Mouse (Mus musculus) liver, embryonic 15.5 days (tissue): ENCODE measurements around the gene Acot7. TPM values are rescaled to one million over a fixed set of nuclear protein-coding genes. Genes with fewer than 3 reads are reported as not detected.

Experiments used
- ATAC-seq: fragments of 200-750 bp; cut with Nextera tagmentation; 2 replicates; pipeline ENCODE4 v1.8.0; 2017; ENCODE audit warnings: moderate number of reproducible peaks, mild to moderate bottlenecking, moderate library complexity; ENCODE audit not compliant: insufficient read depth
- H3K27ac ChIP-seq: fragments of 300-500 bp; sonication (generic); replicated peaks from 2 replicates; pipeline ENCODE4 v1.5.1; 2015; ENCODE audit warnings: mild to moderate bottlenecking, inconsistent platforms
- H3K27me3 ChIP-seq: fragments of 300-500 bp; sonication (generic); 2 replicates; pipeline ENCODE4 v1.6.1; 2015; ENCODE audit warnings: mild to moderate bottlenecking, inconsistent platforms
- H3K36me3 ChIP-seq: fragments of 300-500 bp; sonication (generic); replicated peaks from 2 replicates; pipeline ENCODE4 v1.6.1; 2015; ENCODE audit warnings: moderate library complexity, mild to moderate bottlenecking, inconsistent platforms
- H3K4me1 ChIP-seq: fragments of 300-500 bp; sonication (generic); replicated peaks from 2 replicates; pipeline ENCODE4 v1.6.1; 2015; ENCODE audit warnings: inconsistent platforms
- H3K4me2 ChIP-seq: fragments of 300-500 bp; sonication (generic); 2 replicates; pipeline ENCODE4 v1.6.1; 2015; ENCODE audit warnings: moderate library complexity, mild to moderate bottlenecking, inconsistent platforms
- H3K4me3 ChIP-seq: fragments of 300-500 bp; sonication (generic); replicated peaks from 2 replicates; pipeline ENCODE4 v1.5.1; 2015; ENCODE audit warnings: mild to moderate bottlenecking, inconsistent platforms
- H3K9ac ChIP-seq: fragments of 300-500 bp; sonication (generic); 2 replicates; pipeline ENCODE4 v1.6.1; 2015; ENCODE audit warnings: moderate library complexity, mild to moderate bottlenecking, inconsistent platforms
- H3K9me3 ChIP-seq: fragments of 300-500 bp; sonication (generic); replicated peaks from 2 replicates; pipeline ENCODE4 v1.6.1; 2016; ENCODE audit warnings: inconsistent platforms
- WGBS: fragments of 180-500 bp; shearing (Covaris S2); methylation state at CpG from one replicate; pipeline ENCODE4 v1.1.7; 2015; ENCODE audit warnings: mixed read lengths; ENCODE audit not compliant: insufficient replicate concordance; 5-methylcytosine and 5-hydroxymethylcytosine counted together
- polyA plus RNA-seq: library from polyadenylated mRNA; unstranded; fragments of >200 nt; fragmentation: Nextera tagmentation; extraction: Ambion mirVana; gene quantifications from 2 replicates; pipeline ENCODE4 v1.2.1, GENCODE M21; 2015

The Acot7 gene
- polyA plus RNA-seq, 1 experiment from 2014 or later, result 14.0 TPM

DNA sequence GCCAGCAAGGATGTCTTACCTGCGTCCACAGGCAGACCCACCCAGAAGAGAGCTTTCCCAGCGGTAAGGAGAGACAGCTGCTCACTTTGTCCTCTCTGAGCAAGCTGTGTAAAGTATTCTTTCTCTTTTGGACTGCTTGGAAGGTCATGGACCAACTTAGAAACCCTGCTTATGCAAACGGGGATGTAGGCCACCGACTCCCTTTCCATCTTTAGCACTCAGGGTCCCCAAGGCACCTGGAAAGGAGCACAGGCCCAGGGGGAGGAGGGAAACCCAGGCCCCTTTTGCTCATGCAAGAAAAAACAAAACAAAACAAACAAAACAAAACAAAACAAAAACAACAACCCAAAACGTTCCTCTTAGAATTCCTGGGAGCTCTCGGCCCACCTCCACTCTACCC, 113.6 kb downstream of the Acot7 start, which contains the start of gene Hes3:
TSS of gene Hes3 (minus strand) at position 101 of the 400 bp plus-strand sequence.
- no peaks in the 10 kb centered on the region for H3K36me3 ChIP-seq
- H3K9ac ChIP-seq, result no peak within 1 kb of the TSS
- no peak within 1 kb of the TSS for H3K27ac ChIP-seq
- H3K27me3 ChIP-seq, result peaks cover 75% of the 10 kb centered on the region
- ATAC-seq, result no peak
- no peak within 1 kb of the TSS for H3K4me2 ChIP-seq
- no peaks in the 10 kb centered on the region for H3K9me3 ChIP-seq
- H3K4me3 ChIP-seq, result no peak within 1 kb of the TSS
- WGBS, result 32% methylated on average over 6 of the region's 6 CpGs
- peaks cover 14% of the 10 kb centered on the region for H3K4me1 ChIP-seq

GRCm38 (mm10) chr4:152292102-152292765, 114.3 kb downstream of the Acot7 start:
- Histone ChIP-seq H3K9me3 (no peaks in the 10 kb centered on the region), H3K4me2 (no peak overlapping the region), H3K27ac (no peak overlapping the region), H3K27me3 (peaks cover 68% of the 10 kb centered on the region), H3K36me3 (no peaks in the 10 kb centered on the region), H3K4me1 (peaks cover 14% of the 10 kb centered on the region), H3K9ac (no peak overlapping the region), H3K4me3 (no peak overlapping the region)
- ATAC-seq, result no peak
- WGBS, result 38% methylated on average over 12 of the region's 12 CpGs

DNA sequence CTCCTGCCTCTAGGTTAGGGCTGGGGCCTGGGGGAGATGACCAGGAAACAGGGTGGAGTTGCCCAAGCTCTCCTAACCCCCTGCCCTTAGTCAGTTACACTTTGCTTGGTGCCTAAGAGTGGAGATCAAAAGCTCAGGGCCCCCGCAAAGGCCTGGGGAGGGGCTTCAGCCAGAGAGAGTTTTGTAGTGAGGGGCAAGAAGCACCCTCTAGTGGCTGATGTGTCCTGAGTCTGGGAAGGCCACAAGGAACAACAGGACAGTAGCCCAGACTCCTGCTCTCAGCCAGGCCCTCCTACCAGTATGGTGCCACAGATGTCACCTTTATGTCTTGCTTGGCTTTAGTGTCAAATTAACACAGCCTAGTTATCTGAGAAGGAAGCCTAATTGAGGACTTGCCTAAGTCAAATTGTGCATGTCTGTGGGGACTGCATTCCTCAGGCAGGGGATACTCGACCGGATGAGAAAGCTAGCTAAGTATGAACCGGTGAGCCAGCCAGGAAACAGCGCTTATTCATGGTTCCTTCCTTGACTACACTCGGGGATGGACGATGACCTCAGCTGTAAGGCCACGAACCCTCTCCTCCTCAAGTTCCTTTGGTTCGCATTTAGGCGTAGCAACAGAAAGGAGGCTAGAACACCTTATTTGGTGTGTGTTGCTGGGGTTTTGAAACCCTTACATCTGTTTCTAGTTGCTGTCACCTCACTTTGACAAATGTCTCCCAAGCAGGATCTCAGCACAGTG, 116.4 kb downstream of the Acot7 start:
- no peak for ATAC-seq
- H3K27me3 ChIP-seq, result peaks cover 53% of the 10 kb centered on the region
- peaks cover 31% of the 10 kb centered on the region for H3K4me1 ChIP-seq
- H3K9ac ChIP-seq, result no peak overlapping the region
- H3K27ac ChIP-seq, result no peak overlapping the region
- 40% methylated on average over 10 of the region's 10 CpGs for WGBS
- no peak overlapping the region for H3K4me2 ChIP-seq
- no peak overlapping the region for H3K4me3 ChIP-seq
- H3K36me3 ChIP-seq, result no peaks in the 10 kb centered on the region
- no peaks in the 10 kb centered on the region for H3K9me3 ChIP-seq

DNA sequence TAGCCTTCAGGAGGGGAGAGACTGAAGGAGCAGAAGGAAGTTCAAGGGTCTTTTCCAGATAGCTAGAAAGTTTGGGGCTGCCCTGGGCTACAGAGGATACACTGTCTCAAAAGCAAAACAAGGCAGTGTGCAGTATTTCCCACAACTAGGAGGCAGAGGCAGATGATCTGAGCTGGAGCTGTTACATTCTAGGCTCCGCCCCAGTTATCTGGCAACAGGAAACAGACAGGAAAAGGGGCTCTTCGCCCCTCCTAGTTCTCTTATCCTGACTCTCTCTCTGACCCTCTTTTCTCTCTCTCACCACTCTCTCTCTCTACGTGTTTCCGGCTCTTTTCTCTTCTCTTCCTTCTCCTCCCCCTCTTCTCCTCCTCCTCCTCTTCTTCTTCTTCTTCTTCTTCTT, 118.0 kb downstream of the Acot7 start:
- WGBS, result 5% methylated on average over 4 of the region's 4 CpGs
- H3K9ac ChIP-seq, result 0 out of 2 replicates have a peak overlapping the region, but pooled peaks have one; percentile 27
- H3K4me3 ChIP-seq, result peak overlapping the region; percentile 34
- peaks cover 13% of the 10 kb centered on the region for H3K36me3 ChIP-seq
- no peaks in the 10 kb centered on the region for H3K9me3 ChIP-seq
- ATAC-seq, result no peak
- H3K27me3 ChIP-seq, result peaks cover 39% of the 10 kb centered on the region
- peak overlapping the region; percentile 89 for H3K27ac ChIP-seq
- H3K4me1 ChIP-seq, result peaks cover 31% of the 10 kb centered on the region
- H3K4me2 ChIP-seq, result peak overlapping the region; percentile 95

DNA sequence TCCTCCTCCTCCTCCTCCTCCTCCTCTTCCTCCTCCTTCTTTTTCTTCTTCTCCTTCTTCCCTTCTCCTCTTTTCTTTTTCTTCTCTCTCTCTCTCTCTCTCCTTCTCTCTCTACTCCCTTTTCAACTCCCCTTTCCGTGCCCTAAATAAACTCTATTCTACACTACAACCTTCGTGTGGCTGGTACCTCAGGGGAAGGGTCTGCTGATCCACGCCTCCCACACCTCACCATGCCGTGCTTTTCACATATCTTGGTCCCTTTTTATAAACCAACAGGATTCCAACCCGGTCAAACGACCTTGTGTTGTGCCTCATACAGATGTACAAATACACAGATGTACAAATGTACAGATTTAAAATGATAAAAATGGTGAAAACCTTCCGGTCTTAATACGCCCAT, 118.4 kb downstream of the Acot7 start:
- Histone ChIP-seq H3K9ac (peak overlapping the region; percentile 66), H3K4me2 (peak overlapping the region; percentile 95), H3K36me3 (peaks cover 17% of the 10 kb centered on the region), H3K4me3 (peak overlapping the region; percentile 93), H3K27ac (peak overlapping the region; percentile 89), H3K4me1 (peaks cover 31% of the 10 kb centered on the region), H3K9me3 (no peaks in the 10 kb centered on the region), H3K27me3 (peaks cover 34% of the 10 kb centered on the region)
- no peak for ATAC-seq
- 2% methylated on average over 8 of the region's 8 CpGs for WGBS

DNA sequence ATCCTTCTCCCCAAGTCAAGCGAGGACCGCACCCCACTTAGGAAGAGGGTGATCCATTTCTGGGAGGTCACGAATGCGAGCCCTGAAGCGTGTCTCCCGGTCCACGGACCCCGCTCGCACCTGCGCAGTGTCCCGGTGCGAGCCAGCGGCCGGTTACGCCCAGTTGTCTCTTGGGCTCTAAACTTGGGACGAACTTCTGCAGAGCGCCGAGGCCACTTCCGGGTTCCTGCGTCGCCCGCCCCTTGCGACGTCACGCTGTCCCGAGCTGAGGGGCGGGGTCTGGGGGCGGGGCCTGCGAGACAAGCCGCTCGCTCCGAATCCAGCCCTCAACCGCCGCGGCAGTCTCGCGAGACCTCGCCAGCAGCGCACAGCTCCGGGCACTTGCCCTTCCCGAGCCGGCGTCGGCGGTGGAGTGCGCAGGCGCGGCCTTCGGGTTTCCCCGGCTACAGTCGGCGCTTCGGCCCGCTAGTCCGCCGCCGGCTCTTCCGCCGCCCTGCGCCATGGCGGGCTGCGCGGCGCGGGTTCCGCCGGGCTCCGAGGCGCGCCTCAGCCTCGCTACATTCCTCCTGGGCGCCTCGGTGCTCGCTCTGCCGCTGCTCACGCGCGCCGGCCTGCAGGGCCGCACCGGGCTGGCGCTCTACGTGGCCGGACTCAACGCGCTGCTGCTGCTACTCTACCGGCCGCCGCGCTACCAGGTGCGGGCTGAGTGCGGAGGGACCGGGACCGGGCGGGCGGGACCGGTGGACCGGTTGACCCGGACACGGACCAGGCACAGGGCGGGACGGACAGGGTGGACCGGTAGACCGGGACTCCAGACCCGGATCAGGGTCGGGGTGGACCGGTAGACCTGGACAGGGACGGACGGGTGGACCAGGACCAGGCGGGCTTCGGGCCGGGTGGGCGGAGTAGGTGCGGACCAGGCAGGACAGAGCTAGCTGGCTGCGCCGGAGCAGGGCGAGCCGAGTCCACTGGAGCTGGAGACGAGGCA, 119.2 kb downstream of the Acot7 start, which contains the start of gene Icmt:
TSS of gene Icmt (plus strand) at position 354 of the 988 bp plus-strand sequence.
- WGBS, result under 1% methylated on average over 119 of the region's 119 CpGs
- Histone ChIP-seq H3K27me3 (peaks cover 26% of the 10 kb centered on the region), H3K9ac (peak within 1 kb of the TSS; percentile 90), H3K4me3 (peak within 1 kb of the TSS; percentile 93), H3K4me1 (peaks cover 31% of the 10 kb centered on the region), H3K4me2 (peak within 1 kb of the TSS; percentile 95), H3K9me3 (no peaks in the 10 kb centered on the region), H3K36me3 (peaks cover 25% of the 10 kb centered on the region), H3K27ac (peak within 1 kb of the TSS; percentile 89)
- ATAC-seq, result peak; percentile 96

DNA sequence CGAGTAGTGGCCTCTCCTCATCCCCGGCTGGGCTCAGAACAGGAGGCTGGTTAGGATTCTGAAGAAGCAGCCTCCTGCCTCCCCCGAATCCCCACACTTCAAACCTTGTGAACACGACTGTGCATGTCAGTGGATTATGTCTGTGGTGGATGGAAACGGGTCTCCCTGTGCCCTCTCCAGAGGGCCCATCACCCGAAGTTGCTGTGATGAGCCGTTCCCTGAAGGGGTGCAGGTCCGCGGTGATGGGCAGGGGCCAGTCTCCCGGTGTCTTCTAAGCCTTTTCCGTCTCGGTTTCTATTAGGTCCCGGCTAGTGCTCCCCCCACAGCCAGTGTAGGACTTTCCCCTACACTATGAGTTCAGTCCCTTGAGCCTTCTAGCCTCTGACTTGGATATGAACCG, 120.9 kb downstream of the Acot7 start:
- peak overlapping the region; percentile 90; the same call in 1 of the 2 replicates for H3K9ac ChIP-seq
- H3K27me3 ChIP-seq, result peaks cover 9% of the 10 kb centered on the region
- no peaks in the 10 kb centered on the region for H3K9me3 ChIP-seq
- H3K27ac ChIP-seq, result no peak overlapping the region
- H3K4me2 ChIP-seq, result peak overlapping the region; percentile 95
- 78% methylated on average over 14 of the region's 14 CpGs for WGBS
- ATAC-seq, result no peak
- H3K36me3 ChIP-seq, result peaks cover 40% of the 10 kb centered on the region
- H3K4me1 ChIP-seq, result peaks cover 31% of the 10 kb centered on the region
- H3K4me3 ChIP-seq, result no peak overlapping the region; the same call in 1 of the 2 replicates

GRCm38 (mm10) chr4:152300375-152300774, 122.4 kb downstream of the Acot7 start:
- no peaks in the 10 kb centered on the region for H3K9me3 ChIP-seq
- H3K27ac ChIP-seq, result no peak overlapping the region
- ATAC-seq, result no peak
- H3K4me1 ChIP-seq, result peaks cover 27% of the 10 kb centered on the region
- no peaks in the 10 kb centered on the region for H3K27me3 ChIP-seq
- no peak overlapping the region for H3K4me3 ChIP-seq
- H3K36me3 ChIP-seq, result peaks cover 50% of the 10 kb centered on the region
- no peak overlapping the region for H3K4me2 ChIP-seq
- H3K9ac ChIP-seq, result no peak overlapping the region
- 87% methylated on average over 8 of the region's 8 CpGs for WGBS

DNA sequence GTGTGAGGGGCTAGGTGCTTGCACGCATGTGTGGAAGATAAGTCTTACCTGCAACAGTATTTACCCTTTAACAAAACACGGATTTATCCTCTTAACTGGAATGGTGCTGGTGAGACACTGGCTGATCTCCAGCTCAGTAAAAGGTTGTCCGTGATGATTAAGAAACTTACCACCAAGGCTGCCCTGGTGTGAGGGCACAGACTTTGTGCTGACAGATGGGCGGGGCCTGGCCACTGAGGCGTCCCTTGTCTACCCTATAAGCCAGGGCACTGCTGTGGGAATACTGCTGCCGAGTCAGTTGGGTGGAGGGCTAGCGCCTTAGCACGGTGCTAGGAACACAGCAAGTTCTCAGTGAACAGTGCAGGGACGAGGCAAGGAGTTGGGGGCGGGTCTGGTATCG, 124.1 kb downstream of the Acot7 start:
- no peak overlapping the region for H3K27ac ChIP-seq
- no peaks in the 10 kb centered on the region for H3K27me3 ChIP-seq
- H3K4me1 ChIP-seq, result peaks cover 17% of the 10 kb centered on the region
- ATAC-seq, result no peak
- whole genome bisulfite sequencing, result 72% methylated on average over 11 of the region's 11 CpGs
- H3K4me3 ChIP-seq, result no peak overlapping the region
- no peak overlapping the region for H3K4me2 ChIP-seq
- H3K9ac ChIP-seq, result no peak overlapping the region
- H3K9me3 ChIP-seq, result no peaks in the 10 kb centered on the region
- peaks cover 50% of the 10 kb centered on the region for H3K36me3 ChIP-seq

- Histone ChIP-seq H3K27me3 (no peaks in the 10 kb centered on the region), H3K4me3 (no peak overlapping the region), H3K36me3 (peaks cover 50% of the 10 kb centered on the region), H3K9ac (no peak overlapping the region), H3K4me1 (peaks cover 9% of the 10 kb centered on the region), H3K27ac (no peak overlapping the region), H3K9me3 (no peaks in the 10 kb centered on the region), H3K4me2 (no peak overlapping the region)
- no peak for ATAC-seq
- WGBS, result 78% methylated on average over 10 of the region's 10 CpGs
These were observed 125.2 kb downstream of the Acot7 start for GRCm38 (mm10) chr4:152303172-152303571.
